Mouse (Mus musculus) kidney, adult 2 months (tissue): ENCODE results near the gene Flrt2.

Source experiments
- CTCF ChIP-seq: fragments of 200-500 bp; conservative IDR thresholded peaks from 2 replicates; pipeline ENCODE4 v1.5.1; 2011; ENCODE audit warnings: low read depth, mild to moderate bottlenecking, control low read depth, low read length, moderate library complexity, mixed read lengths; ENCODE audit not compliant: insufficient read depth, insufficient read length
- POLR2A ChIP-seq: fragments of 200-500 bp; IDR thresholded peaks from one replicate; pipeline ENCODE4 v1.6.1; 2011; ENCODE audit warnings: low read depth, low read length, control low read depth

DNA sequence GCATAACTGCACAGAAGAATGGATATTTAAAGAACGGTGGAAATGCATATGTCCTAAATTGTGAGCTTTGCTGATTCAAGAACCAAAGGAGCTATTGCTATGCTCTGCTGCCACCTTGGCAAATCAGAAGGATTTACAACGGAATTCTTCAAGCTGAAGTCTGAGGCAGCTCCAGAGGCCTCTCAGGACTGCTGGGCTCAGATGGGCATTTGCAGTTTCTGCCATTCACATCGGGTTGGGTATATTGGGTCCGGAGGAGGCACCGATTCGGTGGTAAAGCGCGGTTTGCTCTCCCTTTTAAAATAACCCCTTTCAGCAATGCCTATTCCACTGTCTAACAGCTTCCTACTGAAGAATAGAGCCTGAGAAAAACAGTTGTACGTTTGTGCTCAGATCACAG, 1.2 kb upstream of the Flrt2 start:
- TF ChIP-seq CTCF: 0 out of 2 replicates have a peak, but pooled peaks have one; percentile 33
- TF ChIP-seq POLR2A: no peak
